Mouse (Mus musculus) testis, adult 2 months (tissue): ENCODE measurements around the gene Sspn.

ENCODE experiments used
- CTCF ChIP-seq: fragments of 200-500 bp; IDR thresholded peaks from 2 replicates; pipeline ENCODE4 v1.5.1; 2012; ENCODE audit warnings: low read depth, mild to moderate bottlenecking, inconsistent platforms, low read length, moderate library complexity; ENCODE audit not compliant: control insufficient read depth, insufficient read depth, insufficient replicate concordance
- POLR2A ChIP-seq: fragments of 200-500 bp; IDR thresholded peaks from 2 replicates; pipeline ENCODE4 v1.6.1; 2012; ENCODE audit warnings: low read depth, mild to moderate bottlenecking, inconsistent platforms, low read length, moderate library complexity; ENCODE audit not compliant: control insufficient read depth

GRCm38 (mm10) chr6:145935912-145936311, 4.5 kb downstream of the Sspn start:
- TF ChIP-seq CTCF = no peak
- no peak for TF ChIP-seq POLR2A
